Mouse (Mus musculus): ENCODE results near the gene Sfpq.

DNA sequence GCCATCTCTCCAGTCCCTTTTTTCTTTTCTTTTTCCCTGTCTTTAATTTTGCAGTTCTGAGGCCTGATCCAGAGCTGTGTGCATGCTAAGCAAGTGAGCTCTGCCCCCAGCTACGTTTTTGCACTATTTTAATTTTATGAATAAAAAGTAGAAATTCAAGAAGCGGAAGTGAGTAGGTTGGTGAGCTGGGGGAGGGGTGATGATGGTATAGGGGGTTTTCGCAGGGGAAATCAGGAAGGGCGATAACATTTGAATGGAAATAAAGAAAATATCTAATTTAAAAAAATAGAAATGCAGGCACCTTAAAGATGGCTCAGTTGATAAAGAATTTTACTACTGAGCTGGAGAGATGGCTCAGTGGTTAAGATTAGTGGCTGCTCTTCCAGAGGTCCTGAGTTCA lies 22.4 kb downstream of the Sfpq start:
- TF ChIP-seq ZC3H11A (IDR thresholded peaks at IDR 0.05; ENCODE audit: borderline replicate concordance, low read depth, low read length) (no peak), CHD2 (IDR thresholded peaks at IDR 0.05; ENCODE audit: low read depth, low read length) (no peak), HCFC1 (IDR thresholded peaks at IDR 0.05; ENCODE audit: borderline replicate concordance, insufficient read depth, low read length) (no peak)
